Mouse (Mus musculus) hindbrain, postnatal 0 days (tissue): ENCODE results near the gene Hoxd11. TPM values are rescaled to one million over a fixed set of nuclear protein-coding genes. Genes with fewer than 3 reads are reported as not detected.
A peak's percentile ranks its signal among the peaks of the same experiment; 100 is the strongest.

Source experiments
- ATAC-seq: fragments of 200-750 bp; cut with Nextera tagmentation; 2 replicates; pipeline ENCODE4 v1.8.0; 2017; ENCODE audit warnings: mild to moderate bottlenecking, moderate TSS enrichment, moderate library complexity
- DNase-seq: peaks from one replicate; pipeline ENCODE4 v3.0.0-alpha.2; 2015; ENCODE audit warnings: low spot score
- H3K27ac ChIP-seq: fragments of 300-500 bp; sonication (generic); 2 replicates; pipeline ENCODE4 v1.5.1; 2014; ENCODE audit warnings: mild to moderate bottlenecking
- H3K27me3 ChIP-seq: fragments of 300-500 bp; sonication (generic); 2 replicates; pipeline ENCODE4 v1.6.1; 2014; ENCODE audit warnings: low read length, mixed read lengths; ENCODE audit not compliant: insufficient read depth
- H3K36me3 ChIP-seq: fragments of 300-500 bp; sonication (generic); 2 replicates; pipeline ENCODE4 v1.6.1; 2014; ENCODE audit warnings: low read length, mixed read lengths; ENCODE audit not compliant: insufficient read depth
- H3K4me1 ChIP-seq: fragments of 300-500 bp; sonication (generic); 2 replicates; pipeline ENCODE4 v1.6.1; 2014; ENCODE audit warnings: antibody characterized with exemption, low read length, mixed read lengths; ENCODE audit not compliant: insufficient read depth
- H3K4me2 ChIP-seq: fragments of 300-500 bp; sonication (generic); 2 replicates; pipeline ENCODE4 v1.6.1; 2014; ENCODE audit warnings: low read depth, mild to moderate bottlenecking, low read length, moderate library complexity, mixed read lengths
- H3K4me3 ChIP-seq: fragments of 300-500 bp; sonication (generic); 2 replicates; pipeline ENCODE4 v1.5.1; 2014; ENCODE audit warnings: low read length
- H3K9ac ChIP-seq: fragments of 300-500 bp; sonication (generic); replicated peaks from 2 replicates; pipeline ENCODE4 v1.6.1; 2014; ENCODE audit warnings: mild to moderate bottlenecking, low read length, moderate library complexity, mixed read lengths
- H3K9me3 ChIP-seq: fragments of 300-500 bp; sonication (generic); 2 replicates; pipeline ENCODE4 v1.6.1; 2016; ENCODE audit warnings: low read length, mixed read lengths
- CTCF ChIP-seq: IDR thresholded peaks from 2 replicates; pipeline ENCODE4 v1.5.1; 2016; ENCODE audit warnings: antibody characterized with exemption, control low read depth, low read depth
- WGBS: fragments of 180-500 bp; shearing (Covaris S2); extraction: QIAGEN DNeasy Blood & Tissue Kit; methylation state at CpG from one replicate; pipeline ENCODE4 v1.1.7; 2014; 5-methylcytosine and 5-hydroxymethylcytosine counted together
- microRNA counts: library from miRNA; unstranded; fragments of <30 nt; microRNA quantifications from one replicate; lab custom pipeline; 2015
- microRNA-seq, 2 experiments: library from miRNA; unstranded; fragments of <30 nt; microRNA quantifications; one replicate each; pipeline ENCODE4; 2016
- polyA plus RNA-seq: library from polyadenylated mRNA; unstranded; fragments of >200 nt; fragmentation: Nextera tagmentation; extraction: Ambion mirVana; gene quantifications from 2 replicates; pipeline ENCODE4 v1.2.1, GENCODE M21; 2015
- total RNA-seq: library from RNA; depleted of rRNA; stranded (reverse); fragments of >200 nt; gene quantifications from 2 replicates; pipeline ENCODE4 v1.2.3, GENCODE M21; 2014; rRNA removed

The Hoxd11 gene
- total and polyA plus RNA-seq, 2 experiments from 2014 or later, result not detected

DNA sequence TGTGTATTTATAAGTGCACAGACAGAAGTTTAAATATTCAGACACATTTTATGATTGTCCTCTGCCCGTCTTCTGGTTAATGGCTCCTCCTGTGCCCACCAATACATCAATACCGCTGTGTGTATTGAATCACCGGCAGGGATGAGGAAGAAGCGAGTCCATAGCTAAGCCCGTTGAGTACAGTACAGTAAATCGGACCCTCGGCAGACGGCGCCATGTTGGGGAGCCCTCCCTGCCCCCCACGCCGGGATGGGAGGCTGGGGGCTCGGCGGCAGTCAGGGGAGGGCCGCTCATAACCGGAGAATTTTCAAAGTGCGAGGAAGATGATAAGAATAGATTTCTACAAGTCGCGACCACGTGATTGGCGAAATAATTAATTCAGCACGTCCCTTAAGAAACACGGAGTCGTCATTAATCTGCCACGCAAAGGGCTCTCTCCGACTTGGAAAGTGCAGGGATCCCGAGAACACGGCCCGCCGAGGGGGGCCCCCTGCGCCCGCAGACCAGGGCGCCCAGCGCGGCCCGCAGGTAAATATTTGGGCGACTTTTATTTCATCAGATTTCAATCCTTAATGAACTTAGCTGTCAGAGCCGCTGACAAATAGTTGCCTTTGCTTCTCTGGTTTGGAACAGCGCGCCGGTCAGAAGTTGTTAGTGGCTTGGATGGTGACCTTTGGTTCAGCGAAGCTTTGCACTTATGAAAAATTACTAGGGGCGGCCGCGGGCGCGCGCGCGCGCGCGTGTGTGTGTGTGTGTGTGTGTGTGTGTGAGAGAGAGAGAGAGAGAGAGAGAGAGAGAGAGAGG, 53.4 kb downstream of the Hoxd11 start:
- Histone ChIP-seq H3K9me3 (no peaks in the 10 kb centered on the region), H3K27me3 (peaks cover 61% of the 10 kb centered on the region), H3K4me1 (no peaks in the 10 kb centered on the region), H3K4me3 (peak overlapping the region; percentile 34), H3K9ac (peak overlapping the region; percentile 49), H3K27ac (peak overlapping the region; percentile 72), H3K4me2 (peak overlapping the region; percentile 49), H3K36me3 (no peaks in the 10 kb centered on the region)
- 1% methylated on average over 52 of the region's 52 CpGs for WGBS
- DNase-seq (no peak), ATAC-seq (no peak)
- no peak for TF ChIP-seq CTCF

DNA sequence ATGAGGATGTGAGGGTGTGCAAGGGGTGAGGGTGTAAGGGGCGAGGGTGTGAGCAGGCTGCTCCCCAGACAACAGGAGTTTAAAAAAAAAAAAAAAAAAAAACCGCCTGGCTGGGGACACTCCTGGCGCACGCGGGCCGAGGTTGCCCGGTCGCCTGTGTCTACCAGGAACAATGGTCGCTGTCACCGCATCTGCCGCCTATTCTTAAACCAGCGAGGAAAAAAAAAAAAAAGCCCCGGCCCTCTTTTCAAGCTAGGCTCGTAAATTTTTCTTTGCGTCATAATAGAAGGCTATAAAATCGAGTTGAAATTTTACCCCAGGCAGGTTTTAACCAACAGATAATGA, 53.9 kb downstream of the Hoxd11 start:
- WGBS, result under 1% methylated on average over 16 of the region's 16 CpGs
- H3K36me3 ChIP-seq, result no peaks in the 10 kb centered on the region
- DNase-seq, result peak; percentile 24
- peak overlapping the region; percentile 49 for H3K4me2 ChIP-seq
- ATAC-seq, result no peak
- peaks cover 59% of the 10 kb centered on the region for H3K27me3 ChIP-seq
- H3K4me3 ChIP-seq, result peak overlapping the region; percentile 34
- no peaks in the 10 kb centered on the region for H3K9me3 ChIP-seq
- no peaks in the 10 kb centered on the region for H3K4me1 ChIP-seq
- TF ChIP-seq CTCF, result no peak
- H3K27ac ChIP-seq, result peak overlapping the region; percentile 84
- peak overlapping the region; percentile 49; the same call in 1 of the 2 replicates for H3K9ac ChIP-seq

DNA sequence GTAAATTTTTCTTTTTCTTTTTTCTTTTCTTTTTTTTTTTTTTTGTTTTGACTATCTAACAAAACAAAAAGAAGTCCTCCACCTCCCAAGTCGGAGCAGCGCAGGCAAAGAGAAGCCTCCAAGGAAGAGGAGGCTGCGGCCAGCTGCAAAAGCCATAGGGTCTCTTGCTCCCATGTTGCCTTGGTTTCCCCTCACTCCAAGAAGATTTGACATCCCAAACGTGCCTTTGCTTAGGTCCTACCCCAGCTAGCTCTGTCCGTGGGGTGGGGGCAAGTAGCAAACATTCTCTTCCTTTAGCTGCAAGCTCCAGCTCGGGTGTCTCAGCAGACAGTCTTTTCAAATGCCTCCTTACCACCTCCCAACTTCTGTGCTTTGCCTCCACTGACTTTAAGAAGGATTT, 54.4 kb downstream of the Hoxd11 start:
- H3K4me3 ChIP-seq, result peak overlapping the region; percentile 34
- H3K4me1 ChIP-seq, result no peaks in the 10 kb centered on the region
- peak overlapping the region; percentile 49; the same call in 1 of the 2 replicates for H3K9ac ChIP-seq
- peak overlapping the region; percentile 49 for H3K4me2 ChIP-seq
- no peak for TF ChIP-seq CTCF
- peaks cover 59% of the 10 kb centered on the region for H3K27me3 ChIP-seq
- H3K27ac ChIP-seq, result peak overlapping the region; percentile 84
- 2% methylated on average over 6 of the region's 6 CpGs for WGBS
- DNase-seq (peak; percentile 19), ATAC-seq (no peak)
- no peaks in the 10 kb centered on the region for H3K9me3 ChIP-seq
- H3K36me3 ChIP-seq, result no peaks in the 10 kb centered on the region

DNA sequence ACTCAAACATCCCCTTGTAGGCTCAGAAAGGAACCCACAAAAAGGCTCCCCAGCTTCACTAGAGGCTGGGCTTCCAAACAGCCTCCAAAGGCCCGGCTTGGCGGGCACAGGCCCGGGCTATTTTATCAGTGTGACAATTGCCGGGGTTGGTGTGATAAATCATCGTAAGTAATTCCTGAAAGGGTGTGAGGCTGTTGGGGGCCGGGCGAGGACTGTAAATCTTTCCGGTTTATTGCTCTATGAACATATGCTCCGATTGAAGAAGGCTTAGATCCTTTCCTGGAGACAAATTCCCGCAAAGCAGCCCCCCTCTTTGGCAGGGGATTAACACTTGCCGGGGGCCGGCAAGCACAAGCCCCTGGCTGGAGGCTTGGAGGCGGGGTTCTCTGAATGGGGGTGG, 55.1 kb downstream of the Hoxd11 start:
- Histone ChIP-seq H3K4me3 (peak overlapping the region; percentile 16), H3K27ac (peak overlapping the region; percentile 84), H3K27me3 (peaks cover 59% of the 10 kb centered on the region), H3K4me2 (peak overlapping the region; percentile 49), H3K4me1 (no peaks in the 10 kb centered on the region), H3K9ac (peak overlapping the region; percentile 53; the same call in 1 of the 2 replicates), H3K9me3 (no peaks in the 10 kb centered on the region), H3K36me3 (no peaks in the 10 kb centered on the region)
- DNase-seq, result peak; percentile 35
- WGBS, result 3% methylated on average over 13 of the region's 13 CpGs
- TF ChIP-seq CTCF, result no peak
- ATAC-seq, result no peak

DNA sequence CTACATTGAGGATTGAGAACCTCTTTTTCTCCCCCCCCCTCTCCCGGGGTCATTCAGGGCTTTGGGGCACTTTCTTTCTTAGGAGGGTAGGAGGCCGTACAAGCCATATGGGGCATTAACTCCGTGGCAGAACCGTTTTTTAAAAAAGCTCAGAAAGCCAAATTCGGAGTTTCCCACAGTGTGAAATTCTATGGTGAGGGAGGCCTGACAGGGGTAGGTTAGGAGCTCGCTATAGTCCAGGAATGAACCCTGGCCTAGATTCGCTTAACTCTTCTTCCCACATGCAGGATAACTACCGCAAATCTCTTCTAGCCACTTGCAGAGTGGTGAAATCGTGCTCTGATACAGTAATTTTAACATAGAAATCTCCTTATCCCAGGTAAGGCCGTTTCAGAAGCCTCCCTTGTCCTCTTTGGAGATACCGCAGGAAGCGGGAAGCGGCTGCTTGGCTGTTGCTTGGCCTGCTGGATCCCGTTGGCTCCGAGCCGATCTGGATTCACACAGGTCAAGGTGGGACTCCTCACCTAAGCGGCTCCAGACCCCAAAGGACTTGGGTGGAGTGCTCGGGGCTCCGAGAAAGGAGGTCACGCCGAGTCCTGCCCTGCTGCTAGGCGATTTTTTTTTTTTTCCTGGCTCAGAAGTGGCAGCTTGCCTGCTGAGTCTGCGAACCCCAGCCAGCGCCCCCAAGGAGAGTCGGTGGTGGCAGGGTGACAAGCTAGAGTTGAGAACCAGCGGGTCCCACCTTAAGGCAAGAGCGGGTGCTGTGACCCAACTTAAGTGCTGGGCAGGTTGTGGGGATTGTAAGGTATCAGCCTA, 55.8 kb downstream of the Hoxd11 start:
- peak overlapping the region; percentile 84 for H3K27ac ChIP-seq
- ATAC-seq, result no peak
- H3K36me3 ChIP-seq, result no peaks in the 10 kb centered on the region
- no peaks in the 10 kb centered on the region for H3K9me3 ChIP-seq
- TF ChIP-seq CTCF, result no peak
- peak overlapping the region; percentile 53 for H3K9ac ChIP-seq
- peak overlapping the region; percentile 33 for H3K4me3 ChIP-seq
- 2% methylated on average over 27 of the region's 27 CpGs for WGBS
- peak; percentile 18 for DNase-seq
- H3K4me2 ChIP-seq, result peak overlapping the region; percentile 49
- H3K27me3 ChIP-seq, result peaks cover 58% of the 10 kb centered on the region
- no peaks in the 10 kb centered on the region for H3K4me1 ChIP-seq

DNA sequence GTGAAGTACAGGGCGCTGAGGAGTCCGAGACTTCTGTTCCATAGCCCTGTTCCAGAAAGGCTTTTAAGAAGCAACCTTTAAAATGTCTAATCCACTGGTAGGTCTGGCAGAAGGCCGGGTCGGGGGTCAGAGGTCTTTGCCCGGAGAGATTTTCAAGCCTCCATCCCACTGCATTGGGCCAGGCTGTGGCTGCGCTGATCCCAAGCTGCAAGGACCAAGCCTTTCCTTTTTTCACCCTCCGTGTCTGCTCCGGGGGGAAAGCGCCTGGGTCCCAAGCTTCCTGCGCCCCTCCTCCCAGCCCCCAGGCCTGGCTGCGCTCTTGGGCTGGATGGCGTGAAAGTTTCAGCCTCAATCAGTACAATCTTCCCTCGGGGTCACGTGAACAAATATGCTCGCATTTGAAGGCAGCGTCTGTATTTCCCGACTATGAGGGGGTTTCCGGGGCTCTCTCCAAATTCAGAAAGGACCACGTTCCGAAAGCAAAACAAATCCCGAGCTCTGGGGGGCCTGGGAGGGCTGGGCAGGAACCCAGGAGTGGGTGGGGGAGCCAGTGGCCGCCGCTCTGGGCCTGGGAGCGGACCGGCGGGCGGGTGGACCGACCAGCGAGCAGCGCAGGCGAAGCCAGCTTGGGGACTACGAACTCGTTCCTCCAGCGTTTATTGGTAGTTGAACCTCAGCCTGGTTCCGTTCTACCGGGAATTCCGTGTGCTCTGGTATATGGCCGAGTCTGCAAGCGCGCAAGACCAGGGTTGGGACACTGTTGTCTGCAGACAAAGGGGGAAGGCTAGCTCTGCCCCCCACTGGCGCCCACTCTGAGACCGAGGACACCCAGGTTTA, 56.7 kb downstream of the Hoxd11 start:
- Histone ChIP-seq H3K36me3 (no peaks in the 10 kb centered on the region), H3K9ac (peak overlapping the region; percentile 53), H3K27ac (peak overlapping the region; percentile 84), H3K27me3 (peaks cover 55% of the 10 kb centered on the region), H3K4me2 (peak overlapping the region; percentile 49), H3K9me3 (no peaks in the 10 kb centered on the region), H3K4me1 (no peaks in the 10 kb centered on the region), H3K4me3 (peak overlapping the region; percentile 33)
- TF ChIP-seq CTCF, result no peak
- under 1% methylated on average over 42 of the region's 42 CpGs for WGBS
- no peak for ATAC-seq
- DNase-seq, result peak; percentile 66

MicroRNA genes within 50 kb of the gene (microRNA counts, 519-probe panel; counts per million panel counts)
- 4,484 counts per million, percentile 79 among the panel's probes with 10 or more counts for microRNA mmu-miR-10b (lab: Ali Mortazavi, UCI)

Small RNA genes lying within 50 kb of the gene (microRNA-seq; reads per million reads assigned to microRNA genes)
- gene Gm44463 (0 reads per million in 2 experiments), gene Mir10b (10,986 to 11,055 reads per million in 2 experiments)

Other genes starting within 250 kb of the Hoxd11 start
- 28.4 and 54.2 TPM in 2 replicates for gene Lnpk, start 100.1 kb upstream of the Hoxd11 start, total RNA-seq
- 40.8 and 41.0 TPM in 2 replicates for gene Lnpk, start 100.1 kb upstream of the Hoxd11 start, polyA plus RNA-seq
- 4.3 and 9.6 TPM in 2 replicates for gene Evx2, start 20.0 kb upstream of the Hoxd11 start, total RNA-seq
- 0.39 and 0.55 TPM in 2 replicates for gene Evx2, start 20.0 kb upstream of the Hoxd11 start, polyA plus RNA-seq
- gene Hoxd13, start 11.2 kb upstream of the Hoxd11 start, total RNA-seq, result 0.21 TPM in 1 of 2 replicates, not detected in the other
- 0.09 TPM in 1 of 2 replicates, not detected in the other for gene Hoxd13, start 11.2 kb upstream of the Hoxd11 start, polyA plus RNA-seq
- gene Hoxd12, start 4.5 kb upstream of the Hoxd11 start, total RNA-seq, result not detected in 2 replicates
- gene Hoxd12, start 4.5 kb upstream of the Hoxd11 start, polyA plus RNA-seq, result not detected in 2 replicates
- not detected in 2 replicates for gene Hoxd10, start 12.4 kb downstream of the Hoxd11 start, total RNA-seq
- gene Hoxd10, start 12.4 kb downstream of the Hoxd11 start, polyA plus RNA-seq, result not detected in 2 replicates
- not detected in 2 replicates for gene Hoxd9, start 18.2 kb downstream of the Hoxd11 start, total RNA-seq
- gene Hoxd9, start 18.2 kb downstream of the Hoxd11 start, polyA plus RNA-seq, result not detected in 2 replicates
- gene Hoxd8, start 25.1 kb downstream of the Hoxd11 start, total RNA-seq, result 0.37 and 9.2 TPM in 2 replicates
- gene Hoxd8, start 25.1 kb downstream of the Hoxd11 start, polyA plus RNA-seq, result 0.21 TPM in 1 of 2 replicates, not detected in the other
- gene Hoxd3, start 32.4 kb downstream of the Hoxd11 start, total RNA-seq, result 31.3 and 36.8 TPM in 2 replicates
- 25.2 and 26.3 TPM in 2 replicates for gene Hoxd3, start 32.4 kb downstream of the Hoxd11 start, polyA plus RNA-seq
- 13.9 and 18.1 TPM in 2 replicates for gene Hoxd4, start 32.4 kb downstream of the Hoxd11 start, total RNA-seq
- 1.6 and 1.9 TPM in 2 replicates for gene Hoxd4, start 32.4 kb downstream of the Hoxd11 start, polyA plus RNA-seq
- gene Gm28230, start 47.2 kb downstream of the Hoxd11 start, total RNA-seq, result 1.3 and 3.5 TPM in 2 replicates
- gene Gm28230, start 47.2 kb downstream of the Hoxd11 start, polyA plus RNA-seq, result 0.37 and 0.70 TPM in 2 replicates
- 0.26 and 1.7 TPM in 2 replicates for gene Hoxd1, start 83.4 kb downstream of the Hoxd11 start, total RNA-seq
- 0.43 and 0.46 TPM in 2 replicates for gene Hoxd1, start 83.4 kb downstream of the Hoxd11 start, polyA plus RNA-seq
- 104 and 139 TPM in 2 replicates for gene Mtx2, start 146.2 kb downstream of the Hoxd11 start, total RNA-seq
- 149 and 150 TPM in 2 replicates for gene Mtx2, start 146.2 kb downstream of the Hoxd11 start, polyA plus RNA-seq